Mouse (Mus musculus): ENCODE results near the gene Olfr1410. TPM values are rescaled to one million over a fixed set of nuclear protein-coding genes. Genes with fewer than 3 reads are reported as not detected.

The Olfr1410 gene
- total RNA-seq, 2 experiments from 2014 or later = not detected

- intact Hi-C loops (cut with DNase I) = no loop called here
- DNase-seq (ENCODE audit: low spot score in 2 of 2) = peak; percentile 63 to 71
Observed at GRCm38 (mm10) chr1:92638181-92638580, 32.6 kb downstream of the Olfr1410 start.

- intact Hi-C loops (cut with DNase I) = no loop called here
- DNase-seq (ENCODE audit: low spot score in 2 of 2) = no peak
Observed at GRCm38 (mm10) chr1:92638736-92639135, 33.2 kb downstream of the Olfr1410 start.

- DNase-seq (ENCODE audit: low spot score in 2 of 2) = no peak
- intact Hi-C loops (cut with DNase I) = no loop called here
Observed at GRCm38 (mm10) chr1:92640393-92640792, 34.8 kb downstream of the Olfr1410 start.

DNA sequence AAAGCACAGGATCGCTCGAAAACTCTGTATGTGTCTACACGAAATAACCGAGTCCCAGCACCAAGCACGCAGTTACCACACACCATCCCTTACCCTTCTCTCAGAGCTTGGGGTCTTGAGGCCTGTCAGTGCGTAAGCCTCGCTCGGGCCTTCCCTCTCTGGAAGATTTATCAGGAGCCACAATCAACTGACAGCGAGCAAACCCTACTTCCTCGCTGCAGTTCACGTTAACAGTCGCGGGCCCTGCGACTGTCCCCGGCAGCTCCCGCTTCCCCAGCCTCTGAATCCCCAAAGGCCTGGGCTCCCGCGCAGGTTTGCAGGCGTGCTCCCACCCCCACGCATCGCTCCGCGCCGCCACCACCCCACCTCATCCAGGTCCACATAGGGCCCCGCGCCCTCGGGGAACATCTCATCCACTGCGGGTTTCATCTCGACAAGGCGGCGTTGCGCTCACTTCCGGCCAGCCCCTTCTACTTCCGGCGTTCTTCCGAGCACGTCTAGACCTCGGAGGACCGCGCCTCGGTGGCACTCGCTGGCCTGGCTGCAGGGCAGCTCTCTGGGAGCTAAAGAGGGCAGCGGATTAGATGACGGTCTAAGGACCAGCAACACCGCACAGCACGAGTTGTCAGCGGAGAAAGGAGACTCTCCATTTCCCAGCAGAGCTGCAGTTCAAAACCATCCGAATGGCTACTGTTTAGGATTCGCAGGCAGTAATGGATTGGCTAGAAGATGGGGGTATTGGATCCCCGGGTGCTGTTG lies 36.1 kb downstream of the Olfr1410 start, which contains the start of gene Cops9:
TSS of gene Cops9 (minus strand) at position 472 of the 759 bp plus-strand sequence.
- intact Hi-C loops (cut with DNase I) = no loop called here
- peak; percentile 91 to 92 for DNase-seq (ENCODE audit: low spot score in 2 of 2)

DNA sequence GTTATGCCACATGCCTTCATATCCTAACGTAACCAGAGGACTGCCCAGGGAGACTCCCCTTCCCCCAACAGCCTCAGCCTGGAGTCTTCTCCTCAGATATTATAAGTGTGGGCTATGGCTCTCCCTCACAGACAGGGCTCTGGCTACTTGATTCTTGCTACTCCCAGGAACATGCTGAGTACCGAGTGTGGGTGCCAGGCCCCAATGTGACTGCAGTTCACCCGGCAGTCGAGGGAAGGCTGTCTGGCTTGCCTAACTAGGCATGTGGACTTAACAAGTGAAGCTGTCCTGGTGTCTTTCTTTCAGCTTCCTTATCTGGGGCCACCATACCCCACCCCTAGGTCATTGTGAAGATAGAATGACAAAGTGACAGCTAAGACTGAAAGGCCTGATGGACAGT lies 38.1 kb downstream of the Olfr1410 start:
- intact Hi-C loops (cut with DNase I) = no loop called here

GRCm38 (mm10) chr1:92644916-92645315 lies 39.3 kb downstream of the Olfr1410 start:
- intact Hi-C loops (cut with DNase I) = no loop called here
- DNase-seq (ENCODE audit: low spot score in 2 of 2) = no peak

More for the DNA sequence above, 38.1 kb downstream of the Olfr1410 start:
- DNase-seq (ENCODE audit: low spot score in 2 of 2) = no peak

GRCm38 (mm10) chr1:92646111-92646510 lies 40.5 kb downstream of the Olfr1410 start:
- no peak for DNase-seq (ENCODE audit: low spot score in 2 of 2)

DNA sequence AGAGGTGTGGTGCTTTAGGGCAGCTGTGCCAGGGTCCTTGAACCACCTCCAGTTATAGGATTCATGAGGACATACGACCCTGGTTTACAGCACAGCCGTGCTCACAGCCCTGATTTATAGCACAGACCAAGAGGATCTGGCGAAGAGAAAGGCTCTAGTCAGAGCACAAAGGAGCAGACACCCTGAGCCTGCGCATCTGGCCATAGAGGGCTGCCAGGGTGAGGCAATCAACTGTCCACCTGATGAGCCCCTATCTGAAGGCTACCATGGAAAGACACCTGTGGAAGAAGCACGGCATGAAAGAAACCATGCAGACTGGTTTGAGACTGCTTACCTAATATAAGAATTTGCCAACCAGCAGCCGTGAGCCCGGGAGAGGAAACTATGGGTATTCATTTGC lies 41.0 kb downstream of the Olfr1410 start:
- no peak for DNase-seq (ENCODE audit: low spot score in 2 of 2)
- intact Hi-C loops (cut with DNase I) = no loop called here

More at GRCm38 (mm10) chr1:92646111-92646510, 40.5 kb downstream of the Olfr1410 start:
- intact Hi-C loops (cut with DNase I) = no loop called here

DNA sequence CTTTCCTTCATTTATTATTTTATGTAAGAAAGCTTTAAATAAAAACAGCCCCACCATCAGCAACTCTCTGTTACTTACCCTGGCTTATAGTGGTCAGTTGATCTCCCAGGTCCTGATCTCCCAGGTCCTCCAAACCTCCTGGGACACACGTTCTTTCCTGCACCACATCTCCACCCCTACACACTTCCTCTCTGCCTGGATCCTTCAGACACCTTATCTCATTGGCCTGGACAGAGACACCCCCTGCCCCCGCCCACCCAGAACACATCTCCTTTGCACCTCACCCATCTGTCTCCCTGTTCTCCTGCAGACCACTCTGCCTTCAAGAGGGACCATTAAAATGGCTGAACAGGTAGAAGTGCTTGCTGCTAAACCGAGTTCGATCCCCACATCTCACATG lies 41.4 kb downstream of the Olfr1410 start:
- intact Hi-C loops (cut with DNase I) = no loop called here

DNA sequence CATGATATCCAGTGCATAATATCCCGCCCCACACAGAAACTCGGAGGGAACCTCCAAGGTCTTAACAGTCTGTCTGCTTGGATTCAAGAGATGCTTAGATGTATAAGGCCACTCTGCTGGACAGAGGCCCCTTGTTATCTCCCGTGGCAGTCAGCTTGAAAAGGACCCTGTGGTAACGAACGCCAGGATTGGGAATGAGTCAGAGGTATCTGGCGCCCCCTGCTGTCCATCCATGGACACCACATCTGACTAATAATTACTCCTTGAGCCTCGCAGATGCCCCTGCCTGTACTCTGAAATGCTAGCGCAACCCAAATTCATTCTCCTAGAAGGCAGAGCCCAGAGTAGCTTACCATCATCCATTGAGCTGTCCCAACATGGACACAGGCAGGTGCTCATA lies 42.2 kb downstream of the Olfr1410 start:
- intact Hi-C loops (cut with DNase I) = loop anchor here (2.0 kb wide), 2 partner anchors 33 to 187 kb away; no protein-coding TSS in a partner anchor
- peak; percentile 53 to 69 for DNase-seq (ENCODE audit: low spot score in 2 of 2)

More for the DNA sequence above, 41.4 kb downstream of the Olfr1410 start:
- no peak for DNase-seq (ENCODE audit: low spot score in 2 of 2)

GRCm38 (mm10) chr1:92648197-92648596 lies 42.6 kb downstream of the Olfr1410 start:
- no peak for DNase-seq (ENCODE audit: low spot score in 2 of 2)
- intact Hi-C loops (cut with DNase I) = loop anchor here (2.0 kb wide), 2 partner anchors 33 to 187 kb away; no protein-coding TSS in a partner anchor

DNA sequence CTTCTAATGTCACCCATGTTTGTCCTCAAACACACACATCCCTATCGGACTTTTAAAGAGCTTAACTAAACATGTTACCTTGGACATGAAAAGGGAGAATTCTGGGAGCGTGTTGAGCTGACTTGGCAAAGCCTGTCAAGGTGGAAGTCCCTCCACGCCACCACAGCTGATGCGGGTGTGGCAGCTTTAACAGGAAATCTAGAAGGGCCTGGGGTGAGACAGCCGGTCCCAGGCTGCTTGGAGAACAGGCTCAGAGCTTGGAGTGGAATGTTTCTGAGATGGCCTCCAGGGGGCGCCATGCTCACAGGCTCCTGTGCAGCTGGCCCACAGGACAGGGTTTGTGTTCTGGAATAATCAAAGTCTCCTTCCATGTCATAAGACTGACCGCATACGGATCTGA lies 43.1 kb downstream of the Olfr1410 start, which contains the start of gene Otos:
TSS of gene Otos (minus strand) at position 169 of the 400 bp plus-strand sequence.
- intact Hi-C loops (cut with DNase I) = loop anchor here (2.0 kb wide), 2 partner anchors 34 to 186 kb away; no protein-coding TSS in a partner anchor
- peak; percentile 60 to 69 for DNase-seq (ENCODE audit: low spot score in 2 of 2)

DNA sequence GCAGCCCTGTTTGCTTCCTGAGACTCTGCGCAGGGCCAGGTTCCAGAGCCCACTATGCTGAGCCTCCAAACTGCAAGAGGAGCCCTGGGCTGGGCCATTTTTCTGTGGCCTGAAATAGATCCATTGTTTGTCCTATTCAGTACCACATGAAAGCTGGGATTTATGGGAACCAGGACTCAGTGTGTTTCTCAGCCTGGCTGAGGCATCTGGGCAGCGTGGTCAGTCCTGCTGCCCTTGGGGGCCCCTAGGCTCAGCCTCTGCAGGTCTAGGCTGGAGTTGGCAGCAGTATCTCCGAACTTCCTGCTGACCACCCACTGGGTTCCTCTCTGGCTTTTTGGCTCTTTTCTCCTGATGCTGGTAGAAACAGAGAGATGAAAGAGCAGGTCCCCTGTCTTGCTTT lies 45.9 kb downstream of the Olfr1410 start:
- intact Hi-C loops (cut with DNase I) = no loop called here
- no peak for DNase-seq (ENCODE audit: low spot score in 2 of 2)

- DNase-seq (ENCODE audit: low spot score in 2 of 2) = no peak
- intact Hi-C loops (cut with DNase I) = no loop called here
Observed at GRCm38 (mm10) chr1:92653179-92653578, 47.6 kb downstream of the Olfr1410 start.

DNA sequence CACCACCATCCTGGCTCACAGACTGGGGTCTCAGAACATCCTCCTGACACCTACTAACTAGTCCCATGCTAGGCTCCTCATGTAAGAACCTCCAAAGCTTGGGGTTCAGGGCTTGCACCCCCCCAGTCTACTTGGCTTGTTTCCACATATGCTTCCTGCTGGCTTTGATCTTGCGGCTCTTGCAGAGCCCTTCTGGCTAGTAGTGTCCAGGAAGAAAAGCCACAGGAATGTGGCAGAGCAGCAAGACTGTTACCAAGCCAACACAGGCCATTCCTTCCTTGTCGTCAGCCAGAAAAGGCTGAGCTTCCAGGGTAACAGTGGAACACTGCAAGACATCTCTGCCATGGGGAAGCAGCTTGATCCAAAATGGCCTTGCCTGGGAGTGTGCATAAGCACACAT lies 49.1 kb downstream of the Olfr1410 start:
- DNase-seq (ENCODE audit: low spot score in 2 of 2) = no peak
- intact Hi-C loops (cut with DNase I) = no loop called here

DNA sequence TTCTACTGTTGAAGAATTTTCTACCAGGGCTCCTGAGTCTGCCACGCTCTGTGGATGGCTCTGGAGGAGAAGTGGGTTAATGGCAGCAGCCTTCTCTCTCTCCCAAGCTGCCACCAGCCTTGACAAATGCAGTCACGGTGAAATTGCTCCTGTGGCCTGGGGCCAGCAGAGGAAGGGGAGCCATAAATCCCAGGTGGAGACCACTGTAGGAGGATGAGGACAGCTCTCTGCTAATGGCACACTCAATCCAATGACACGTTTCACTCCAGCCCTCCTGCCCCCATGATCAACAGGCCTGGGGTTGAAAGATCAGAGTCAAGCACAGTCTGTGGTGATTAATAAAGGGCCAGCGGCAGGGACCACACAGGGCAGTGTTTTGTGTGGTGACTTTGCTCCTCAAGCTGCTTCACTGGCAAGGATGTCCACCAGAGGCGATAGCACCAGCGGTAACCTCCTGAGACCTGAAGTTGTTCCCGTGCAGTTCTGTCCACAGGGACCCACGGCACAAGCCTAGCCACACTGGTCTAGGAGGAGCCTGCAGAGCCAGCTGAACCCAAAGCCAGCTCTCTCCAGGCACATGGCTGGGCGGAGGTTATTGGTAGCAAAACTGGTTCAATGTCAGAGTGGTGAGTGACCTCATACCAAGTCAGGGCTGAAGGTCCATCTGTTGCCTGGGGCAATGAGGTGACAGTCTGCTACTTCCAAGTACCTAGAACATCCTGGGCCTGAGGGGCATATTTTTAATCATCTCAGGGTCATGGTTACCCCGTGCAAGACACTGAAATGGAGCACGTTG lies 51.6 kb downstream of the Olfr1410 start:
- intact Hi-C loops (cut with DNase I) = no loop called here
- no peak for DNase-seq (ENCODE audit: low spot score in 2 of 2)

DNA sequence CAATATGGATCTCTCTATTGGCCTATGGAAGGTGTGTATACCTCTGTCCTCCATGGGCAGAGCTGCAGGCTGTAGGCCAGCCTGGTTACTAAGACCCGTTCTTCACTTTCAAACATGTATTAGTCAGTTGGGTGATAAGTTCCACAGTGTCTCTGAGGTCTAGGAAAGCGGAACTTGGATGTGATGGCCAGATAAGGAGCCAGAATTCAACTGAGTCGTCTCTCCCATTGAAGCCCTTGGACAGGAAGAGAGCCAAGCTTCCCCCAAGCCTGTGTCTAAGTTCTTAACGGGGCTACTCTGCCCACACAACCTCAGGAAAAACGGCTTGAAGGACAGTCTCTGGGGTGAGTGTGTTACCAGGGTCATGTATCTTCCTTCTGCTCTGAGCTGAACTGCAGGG lies 53.8 kb downstream of the Olfr1410 start:
- intact Hi-C loops (cut with DNase I) = no loop called here
- no peak for DNase-seq (ENCODE audit: low spot score in 2 of 2)

Data from left cerebral cortex, postnatal 36 days (tissue).